Mouse (Mus musculus) right cerebral cortex, postnatal 14 days (tissue): ENCODE results near the gene Ankmy1.

Source experiments
- DNase-seq: peaks from one replicate; pipeline ENCODE4 v3.0.0; 2022

Ankmy1 gene

GRCm38 (mm10) chr1:92814319-92814718, 88.4 kb downstream of the Ankmy1 start:
- no peak for DNase-seq
